Mouse (Mus musculus) spleen, postnatal 0 days (tissue): ENCODE data around the gene Olfr1052. TPM values are rescaled to one million over a fixed set of nuclear protein-coding genes. Genes with fewer than 3 reads are reported as not detected.

Experiments
- polyA plus RNA-seq: library from polyadenylated mRNA; unstranded; fragments of >200 nt; fragmentation: Nextera tagmentation; extraction: Ambion mirVana; gene quantifications from 2 replicates; pipeline ENCODE4 v1.2.1, GENCODE M21; 2015

Gene Olfr1052
- polyA plus RNA-seq: not detected in 2 replicates

GRCm38 (mm10) chr2:86292155-86292554 lies at the start of gene Olfr1052:
Gene Olfr1052 (plus strand): TSS chr2:86292455.

GRCm38 (mm10) chr2:86258228-86258627 lies 34.0 kb upstream of the Olfr1052 start, which contains the start of gene Olfr1049:
Gene Olfr1049 (minus strand): TSS chr2:86258328.

GRCm38 (mm10) chr2:86278988-86279387 lies 13.3 kb upstream of the Olfr1052 start, which contains the start of gene Olfr1051:
Gene Olfr1051 (minus strand): TSS chr2:86279088.

GRCm38 (mm10) chr2:86315184-86315583 lies 22.9 kb downstream of the Olfr1052 start, which contains the start of gene Olfr1053:
Gene Olfr1053 (minus strand): TSS chr2:86315284.

GRCm38 (mm10) chr2:86335333-86335732 lies 43.1 kb downstream of the Olfr1052 start, which contains the start of gene Olfr1054:
Gene Olfr1054 (minus strand): TSS chr2:86335433.

Other genes with a start within 250 kb of the Olfr1052 start
- gene Olfr1034, start 246.6 kb upstream of the Olfr1052 start, polyA plus RNA-seq: 0.05 and 0.07 TPM in 2 replicates
- gene Olfr1036, start 218.5 kb upstream of the Olfr1052 start, polyA plus RNA-seq: not detected in 2 replicates
- gene Olfr1037, start 205.1 kb upstream of the Olfr1052 start, polyA plus RNA-seq: not detected in 2 replicates
- not detected in 2 replicates for gene Olfr1039, start 156.5 kb upstream of the Olfr1052 start, polyA plus RNA-seq
- not detected in 2 replicates for gene Olfr1040, start 145.7 kb upstream of the Olfr1052 start, polyA plus RNA-seq
- not detected in 2 replicates for gene Olfr1042, start 130.6 kb upstream of the Olfr1052 start, polyA plus RNA-seq
- not detected in 2 replicates for gene Olfr1043, start 124.9 kb upstream of the Olfr1052 start, polyA plus RNA-seq
- 0.27 TPM in 1 of 2 replicates, not detected in the other for gene Olfr1044, start 114.6 kb upstream of the Olfr1052 start, polyA plus RNA-seq
- not detected in 2 replicates for gene Olfr52, start 106.8 kb upstream of the Olfr1052 start, polyA plus RNA-seq
- not detected in 2 replicates for gene Olfr1045, start 89.4 kb upstream of the Olfr1052 start, polyA plus RNA-seq
- gene Olfr1046, start 73.1 kb upstream of the Olfr1052 start, polyA plus RNA-seq: not detected in 2 replicates
- not detected in 2 replicates for gene Olfr1047, start 61.1 kb upstream of the Olfr1052 start, polyA plus RNA-seq
- gene Olfr1048, start 52.2 kb upstream of the Olfr1052 start, polyA plus RNA-seq: not detected in 2 replicates
- gene Olfr1049, start 34.1 kb upstream of the Olfr1052 start, polyA plus RNA-seq: not detected in 2 replicates
- not detected in 2 replicates for gene Olfr1051, start 13.4 kb upstream of the Olfr1052 start, polyA plus RNA-seq
- gene Olfr1053, start 22.8 kb downstream of the Olfr1052 start, polyA plus RNA-seq: not detected in 2 replicates
- gene Olfr1054, start 43.0 kb downstream of the Olfr1052 start, polyA plus RNA-seq: not detected in 2 replicates
- not detected in 2 replicates for gene Olfr1055, start 57.8 kb downstream of the Olfr1052 start, polyA plus RNA-seq
- gene Olfr1056, start 70.0 kb downstream of the Olfr1052 start, polyA plus RNA-seq: not detected in 2 replicates
- gene Olfr1057, start 85.9 kb downstream of the Olfr1052 start, polyA plus RNA-seq: not detected in 2 replicates
- gene Olfr1058, start 96.1 kb downstream of the Olfr1052 start, polyA plus RNA-seq: not detected in 2 replicates
- not detected in 2 replicates for gene Olfr1061, start 121.6 kb downstream of the Olfr1052 start, polyA plus RNA-seq
- not detected in 2 replicates for gene Olfr1062, start 134.3 kb downstream of the Olfr1052 start, polyA plus RNA-seq
- gene Olfr1065, start 158.1 kb downstream of the Olfr1052 start, polyA plus RNA-seq: not detected in 2 replicates
- gene Olfr1066, start 163.8 kb downstream of the Olfr1052 start, polyA plus RNA-seq: not detected in 2 replicates
- gene Olfr228, start 194.9 kb downstream of the Olfr1052 start, polyA plus RNA-seq: not detected in 2 replicates
- gene Olfr1076, start 216.0 kb downstream of the Olfr1052 start, polyA plus RNA-seq: not detected in 2 replicates